Mouse (Mus musculus) T-helper 17 cell (primary cell): ENCODE measurements at regions not wholly inside any gene's neighbourhood (a gene's known extent, or its start where the extent isn't known, plus 50 kb on each side); places are given as distances from the start of the nearest gene placed in this dataset.
"Not testable (repeated sequence)": the region's sequence is repeated elsewhere in the genome, so short reads cannot be mapped to it uniquely, and the experiment has no call there.

Experiments used
- in situ Hi-C, 2 experiments: fragments of 300-600 bp; cut with MboI, MseI; formaldehyde crosslinking; loops; 1 replicate in 1 of 2; 2 replicates in 1 of 2; pipeline ENCODE4 v1.15.1; 2025; ENCODE audit warnings: high pct_unique_total_duplicates in 2 of 2

DNA sequence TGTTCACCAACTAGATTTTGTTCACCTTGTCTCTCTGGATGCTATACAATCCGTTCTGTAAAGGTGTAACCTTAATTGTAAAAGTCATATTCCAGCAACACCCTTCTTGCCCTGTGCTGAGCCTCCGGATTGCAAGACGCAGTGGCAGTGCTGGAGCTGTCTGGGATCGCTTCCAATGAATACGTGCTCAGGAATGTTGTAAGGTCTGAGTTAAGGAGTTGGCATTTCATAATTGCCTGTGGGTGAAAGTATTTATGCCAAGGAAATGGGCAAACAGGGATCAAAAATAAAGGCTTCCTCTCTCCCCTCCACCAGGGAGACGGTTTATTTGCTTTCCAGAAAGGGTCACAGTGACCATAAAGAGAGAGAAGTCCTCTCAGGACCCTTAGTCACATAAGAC is 93.3 kb downstream of the Apob start:
- in situ Hi-C loops, result loop anchor here (25.0 kb wide), 2 partner anchors 367 to 742 kb away; no protein-coding TSS in a partner anchor

DNA sequence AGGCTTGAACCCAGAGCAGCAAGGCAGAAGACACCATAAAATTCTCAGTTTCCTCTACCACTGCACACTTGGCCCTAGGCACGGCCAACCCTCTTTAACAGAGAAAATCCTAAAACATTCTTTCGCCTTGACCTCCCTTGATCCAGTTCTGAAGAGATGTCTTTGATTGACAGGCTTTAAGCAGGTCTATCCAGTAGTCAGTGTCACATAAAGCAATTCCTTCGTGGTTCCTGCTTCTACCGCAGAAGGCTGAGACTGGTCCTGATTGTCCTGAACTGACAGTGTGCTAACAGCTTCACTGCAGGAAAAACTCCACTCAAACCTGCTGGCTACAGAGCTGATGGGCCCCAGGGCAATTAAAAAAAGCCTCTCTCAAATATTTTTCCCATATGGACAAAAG is 93.8 kb downstream of the Apob start:
- in situ Hi-C loops, result loop anchor here (25.0 kb wide), 2 partner anchors 366 to 741 kb away; no protein-coding TSS in a partner anchor

DNA sequence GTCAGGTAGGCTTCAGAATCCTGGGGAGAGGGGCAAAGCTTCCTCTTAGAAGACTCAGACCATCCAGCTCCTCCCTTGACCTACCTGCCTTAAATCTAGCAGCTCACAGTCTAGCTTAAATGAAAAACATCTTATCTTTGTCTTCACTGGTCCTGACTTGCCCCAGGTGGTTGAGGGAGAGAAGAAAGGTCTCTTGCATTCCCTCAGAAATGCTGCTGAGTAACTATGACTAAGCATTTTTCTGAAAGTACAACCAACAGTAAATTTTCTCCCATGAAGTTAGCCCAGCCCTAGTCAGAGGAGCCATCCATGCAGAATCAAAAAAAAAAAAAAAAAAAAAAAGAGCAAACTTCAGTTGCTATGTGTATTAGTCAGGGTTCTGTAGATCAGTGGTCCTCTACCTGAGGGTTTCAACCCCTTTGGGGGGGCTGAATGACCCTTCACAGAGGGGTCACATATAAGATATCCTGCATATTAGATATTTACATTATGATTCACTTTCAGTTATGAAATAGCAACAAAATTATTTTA is 98.6 kb downstream of the Apob start:
- in situ Hi-C loops, result no loop called here

DNA sequence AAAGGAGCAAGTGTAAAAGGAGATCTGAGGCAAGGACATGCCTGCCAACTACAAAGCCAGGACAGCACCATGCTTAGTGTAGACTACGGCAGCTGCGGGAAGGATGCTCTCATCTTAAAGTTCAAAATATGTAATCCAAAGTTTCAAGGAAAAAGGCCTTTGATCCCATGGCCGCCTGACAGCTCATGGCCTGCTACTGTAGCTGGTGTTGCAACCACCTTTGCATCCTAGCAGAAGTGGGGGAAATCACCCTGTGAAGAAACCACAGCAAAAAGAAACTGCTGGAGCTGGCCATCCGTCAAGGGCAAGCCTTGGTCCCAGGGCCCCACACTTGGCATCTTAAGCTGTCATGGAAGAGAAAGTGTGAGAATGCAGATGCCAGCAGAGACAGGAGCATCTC is 99.9 kb downstream of the Apob start:
- in situ Hi-C loops, result no loop called here

DNA sequence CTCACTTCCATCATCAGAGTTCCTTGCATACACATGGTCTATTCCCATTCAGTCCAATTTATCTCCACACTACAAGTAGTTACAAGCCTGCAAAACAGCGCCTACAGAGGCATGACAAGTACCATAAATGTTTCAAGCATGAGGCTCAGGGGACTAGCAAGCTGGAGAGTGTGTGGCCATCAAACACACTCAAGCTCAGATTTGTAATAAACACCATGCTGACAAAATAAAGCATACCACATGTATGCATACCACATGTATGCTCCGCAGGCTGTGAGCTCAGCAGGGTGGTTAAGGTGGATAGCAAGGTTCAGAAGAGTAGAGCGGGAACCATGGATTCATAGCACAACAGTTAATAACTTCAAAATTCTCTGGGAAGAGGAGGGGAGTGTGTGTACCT is 100.6 kb downstream of the Apob start:
- in situ Hi-C loops, result no loop called here

- in situ Hi-C loops, result no loop called here
Observed at GRCm38 (mm10) chr12:8082688-8083661, 105.5 kb downstream of the Apob start.

- in situ Hi-C loops, result no loop called here
Observed at GRCm38 (mm10) chr12:8087958-8088357, 110.5 kb downstream of the Apob start.

DNA sequence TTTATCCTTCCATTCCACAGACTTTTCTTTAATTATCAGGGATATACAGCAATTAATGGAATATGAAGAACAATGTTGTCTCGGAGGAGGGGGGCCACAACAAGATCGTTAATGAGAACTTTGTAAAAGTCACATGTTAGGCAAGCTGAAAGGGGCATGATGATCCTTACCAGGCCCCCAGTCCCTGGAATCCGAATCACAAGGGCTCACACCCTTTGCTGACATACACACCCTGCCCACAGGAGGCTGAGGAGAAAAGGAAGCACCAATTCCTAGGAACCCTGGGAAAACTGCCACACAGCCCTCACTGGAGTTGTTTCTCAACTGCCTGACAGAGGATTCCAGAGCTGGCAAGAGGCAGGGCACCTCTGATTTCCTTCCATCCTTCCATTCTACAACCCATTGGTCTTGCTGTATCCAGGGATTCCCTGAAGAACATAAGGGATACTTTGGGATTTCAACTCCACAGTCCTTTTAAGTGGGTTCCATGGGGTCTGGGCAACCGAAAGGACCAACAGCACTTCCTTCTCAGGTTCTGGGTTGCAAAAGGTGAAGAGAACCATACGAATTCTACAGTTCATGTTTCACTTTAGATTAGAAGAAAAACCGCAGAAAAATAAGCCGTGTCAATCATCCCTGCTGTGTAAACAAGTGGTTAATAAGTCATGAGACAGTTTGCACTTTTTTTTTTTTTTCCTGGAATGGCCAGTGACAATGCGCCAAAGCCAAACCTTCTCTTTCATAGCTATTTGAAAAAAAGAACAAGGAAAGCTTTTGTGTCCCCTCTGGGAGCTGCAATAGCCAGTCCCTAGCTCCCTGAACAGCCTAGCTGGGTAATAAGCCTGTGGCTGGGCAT is 112.2 kb downstream of the Apob start:
- in situ Hi-C loops, result no loop called here

GRCm38 (mm10) chr12:8090279-8090626 is 112.8 kb downstream of the Apob start:
- in situ Hi-C loops, result no loop called here

DNA sequence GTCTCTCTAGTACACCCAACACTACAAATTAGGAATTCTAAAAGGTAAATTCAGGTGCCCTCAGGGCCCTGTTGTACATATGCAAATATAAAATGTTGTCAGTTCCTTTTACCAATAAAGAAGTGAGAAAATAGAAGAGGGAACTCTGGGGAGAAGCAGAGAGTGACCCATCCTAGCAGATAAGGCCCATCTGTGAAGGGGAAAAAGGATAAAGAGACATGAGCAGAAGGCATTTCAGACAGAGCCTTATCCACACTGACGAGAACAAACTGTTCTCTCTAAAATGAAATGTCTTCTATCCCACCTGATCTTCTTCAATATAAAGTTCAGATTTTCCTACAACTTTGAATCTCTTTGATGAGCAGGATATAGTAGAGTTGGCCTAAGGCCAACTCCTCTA is 114.5 kb upstream of the Ldah start:
- in situ Hi-C loops, result no loop called here

DNA sequence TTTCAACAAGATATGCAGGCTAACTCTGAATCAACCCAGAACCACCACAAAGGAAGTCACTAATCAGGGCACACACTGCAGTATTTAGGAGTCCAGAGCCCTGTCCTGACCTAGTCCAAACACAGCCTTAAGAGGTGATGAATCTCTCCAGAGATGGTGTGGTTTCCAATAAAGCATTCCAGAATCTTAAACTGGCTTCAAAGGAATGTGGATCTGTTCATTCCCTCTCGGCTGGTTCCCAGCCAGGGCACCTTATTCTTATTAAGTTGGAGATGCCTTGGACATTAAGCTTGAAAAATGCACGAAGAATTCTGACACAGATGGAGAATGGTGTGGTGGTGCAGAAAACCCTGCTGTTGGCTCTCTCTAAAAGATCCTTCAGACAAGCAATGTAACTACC is 112.0 kb upstream of the Ldah start:
- in situ Hi-C loops, result no loop called here

DNA sequence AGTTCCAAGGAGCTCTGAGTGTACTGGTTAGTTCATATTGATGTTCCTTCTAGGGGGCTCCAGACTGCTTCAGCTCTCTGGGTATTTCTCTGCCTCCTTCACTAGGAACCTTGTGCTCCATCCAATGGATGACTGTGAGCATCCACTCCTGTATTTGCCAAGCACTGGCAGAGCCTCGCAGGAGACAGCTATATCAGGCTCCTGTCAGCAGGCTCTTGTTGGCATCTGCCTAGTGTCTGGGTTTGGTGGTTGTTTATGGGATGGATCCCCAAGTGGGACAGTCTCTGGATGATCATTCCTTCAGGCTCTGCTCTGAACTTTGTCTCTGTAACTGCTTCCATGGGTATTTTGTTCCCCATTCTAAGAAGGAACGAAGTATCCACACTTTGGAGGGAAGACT is 109.5 kb upstream of the Ldah start:
- in situ Hi-C loops, result not testable (repeated sequence)

- in situ Hi-C loops, result no loop called here
Observed at GRCm38 (mm10) chr12:8099114-8099513, 108.8 kb upstream of the Ldah start.

DNA sequence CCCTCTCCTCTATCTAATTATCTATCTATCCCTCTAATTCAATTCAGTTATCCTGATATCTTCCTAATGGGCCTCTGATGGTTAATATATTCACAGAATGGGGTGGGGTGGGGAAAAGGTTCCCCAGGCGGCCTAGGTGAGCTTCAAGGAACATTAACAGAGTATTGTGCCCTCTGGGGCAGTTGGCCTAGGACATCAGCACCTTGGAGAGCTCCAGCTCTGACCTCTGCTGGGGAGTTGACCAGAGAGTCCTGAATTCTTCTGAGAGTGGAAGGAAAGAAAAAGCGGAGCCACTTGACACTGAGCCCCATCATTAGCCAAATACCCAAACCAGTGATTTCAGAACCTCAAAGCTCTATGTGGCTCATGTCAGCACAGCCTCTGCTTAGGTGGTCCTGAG is 108.1 kb upstream of the Ldah start:
- in situ Hi-C loops, result no loop called here

DNA sequence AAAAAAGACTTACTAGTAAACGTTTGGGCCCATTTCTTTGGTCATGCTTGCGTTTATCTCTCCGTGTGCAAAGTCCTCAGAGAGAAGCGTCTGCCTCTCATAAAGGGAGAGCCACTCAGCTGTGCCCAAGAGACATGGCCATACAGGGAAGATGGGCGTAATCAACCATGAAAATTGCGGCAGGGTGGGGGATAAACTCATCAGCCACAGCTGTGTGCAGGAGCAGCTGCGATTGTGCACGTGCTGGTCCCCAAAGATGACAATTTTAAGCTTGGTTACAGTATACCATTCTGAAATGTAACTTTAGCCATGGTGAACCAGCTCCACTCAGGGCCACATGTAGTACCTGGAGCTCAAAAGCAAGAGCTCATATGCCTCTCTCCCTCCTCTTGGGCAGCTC is 106.1 kb upstream of the Ldah start:
- in situ Hi-C loops, result no loop called here

DNA sequence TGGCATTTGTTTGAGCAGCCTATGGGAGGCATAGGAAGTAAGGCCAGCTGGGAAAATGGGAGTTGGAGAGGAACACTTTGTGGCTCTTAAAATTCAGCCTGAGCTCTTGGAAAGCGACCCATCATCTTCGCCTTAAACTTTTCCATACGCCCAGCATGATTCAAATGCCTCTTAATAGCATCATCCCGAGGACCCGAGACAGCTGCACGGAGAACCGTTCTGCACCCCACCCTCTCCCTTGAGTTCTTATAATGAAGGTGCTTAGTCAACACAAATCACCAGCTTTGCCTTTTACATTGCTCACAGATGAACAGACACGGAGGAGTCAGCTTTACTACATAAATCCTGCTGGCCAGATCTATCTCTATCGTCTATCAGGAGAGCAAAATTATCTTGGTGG is 104.6 kb upstream of the Ldah start:
- in situ Hi-C loops, result no loop called here

- in situ Hi-C loops, result no loop called here
Observed at GRCm38 (mm10) chr12:8107137-8107536, 100.8 kb upstream of the Ldah start.

DNA sequence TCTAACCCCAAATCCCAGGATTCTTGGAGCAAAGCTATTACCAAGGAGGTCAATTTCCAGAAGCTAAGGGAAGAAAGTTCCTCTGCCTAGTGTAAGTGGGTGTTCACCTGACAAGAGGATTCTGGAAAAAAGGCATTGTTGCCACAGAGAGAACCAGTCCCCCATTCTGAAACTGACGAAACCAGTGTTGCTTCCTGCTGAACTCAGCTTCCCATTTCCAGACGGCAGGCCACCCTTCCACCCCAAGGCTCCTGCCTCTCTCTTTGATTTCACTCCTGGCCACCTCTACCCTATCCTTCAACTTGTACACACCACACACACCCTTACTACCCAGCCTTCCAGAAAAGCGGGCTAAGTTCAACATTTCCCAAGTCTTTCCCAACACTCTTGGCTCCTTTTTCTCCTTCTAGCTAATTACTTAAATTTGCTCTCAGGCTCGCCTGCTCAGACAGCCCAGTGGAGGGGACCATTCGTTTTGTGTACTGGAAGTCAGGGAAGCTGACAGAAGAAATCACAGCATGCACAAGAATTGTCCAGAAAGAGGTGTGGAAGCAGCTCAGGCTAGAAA is 98.6 kb upstream of the Ldah start:
- in situ Hi-C loops, result no loop called here

DNA sequence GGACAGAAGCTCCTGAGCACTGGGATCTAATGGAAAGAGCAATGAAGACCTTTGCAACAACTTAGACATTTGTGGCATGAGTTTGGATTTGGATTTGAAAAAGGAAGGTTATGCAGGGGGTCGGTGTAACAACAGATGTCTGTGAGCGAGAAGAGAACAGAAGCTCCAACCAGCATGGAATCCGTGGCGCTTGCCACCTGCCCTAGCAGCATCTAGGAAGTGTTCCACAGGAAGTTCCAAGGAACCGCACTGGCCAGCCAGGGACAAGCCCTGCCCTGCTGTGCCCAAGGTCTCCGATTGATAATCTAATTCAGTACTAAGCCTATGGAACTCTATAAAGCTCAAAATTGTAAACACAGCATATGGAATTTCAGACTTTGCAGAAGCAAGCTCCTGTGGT is 98.0 kb upstream of the Ldah start:
- in situ Hi-C loops, result loop anchor here in 1 of 2 experiments (10.0 kb wide), 1 partner anchor 65 kb away; no protein-coding TSS in a partner anchor

GRCm38 (mm10) chr12:8110297-8110696 is 97.6 kb upstream of the Ldah start:
- in situ Hi-C loops, result loop anchor here in 1 of 2 experiments (10.0 kb wide), 1 partner anchor 65 kb away; no protein-coding TSS in a partner anchor

GRCm38 (mm10) chr12:8111484-8111883 is 96.4 kb upstream of the Ldah start:
- in situ Hi-C loops, result loop anchor here in 1 of 2 experiments (10.0 kb wide), 1 partner anchor 63 kb away; no protein-coding TSS in a partner anchor

DNA sequence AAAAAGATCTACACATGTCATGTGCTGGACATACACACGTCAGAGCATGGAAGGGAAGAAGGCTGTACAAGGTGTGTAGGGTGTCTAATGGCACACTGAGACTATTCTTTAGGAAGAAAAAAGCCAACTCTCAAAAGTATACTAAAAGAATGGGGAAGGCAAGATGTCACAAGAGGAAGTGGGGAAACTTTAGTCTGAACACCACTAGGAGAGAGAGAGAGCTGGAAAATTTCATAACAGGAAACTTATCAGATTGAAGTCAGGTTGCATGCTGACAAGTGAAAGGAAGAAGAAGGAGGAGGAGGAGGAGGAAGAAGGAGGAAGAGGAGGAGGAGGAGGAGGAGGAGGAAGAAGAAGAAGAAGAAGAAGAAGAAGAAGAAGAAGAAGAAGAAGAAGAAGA is 52.3 kb upstream of the Ldah start:
- in situ Hi-C loops, result no loop called here
